Mouse (Mus musculus) heart, adult 2 months (tissue): ENCODE results near the gene Zfp458. TPM values are rescaled to one million over a fixed set of nuclear protein-coding genes. Genes with fewer than 3 reads are reported as not detected.

Source experiments
- DNase-seq, 2 experiments: peaks; one replicate each; pipeline ENCODE4 v3.0.0; 2021
- H3K27ac ChIP-seq: fragments of 200-600 bp; 2 replicates; pipeline ENCODE4 v1.8.1; 2022
- H3K27me3 ChIP-seq: fragments of 200-500 bp; 2 replicates; pipeline ENCODE4 v1.6.1; 2012; ENCODE audit warnings: mild to moderate bottlenecking, low read length, inconsistent platforms, mixed read lengths; ENCODE audit not compliant: control insufficient read depth, insufficient read depth
- H3K36me3 ChIP-seq: fragments of 200-500 bp; 2 replicates; pipeline ENCODE4 v1.6.1; 2012; ENCODE audit warnings: low read length, inconsistent platforms; ENCODE audit not compliant: control insufficient read depth, insufficient read depth
- H3K4me1 ChIP-seq: fragments of 200-500 bp; 2 replicates; pipeline ENCODE4 v1.6.1; 2011; ENCODE audit warnings: low read length; ENCODE audit not compliant: control insufficient read depth, insufficient read depth
- H3K4me3 ChIP-seq: fragments of 200-600 bp; 2 replicates; pipeline ENCODE4 v1.8.1; 2022
- H3K79me2 ChIP-seq: fragments of 200-500 bp; replicated peaks from 2 replicates; pipeline ENCODE4 v1.6.1; 2012; ENCODE audit warnings: mild to moderate bottlenecking, inconsistent platforms, low read length, moderate library complexity, mixed read lengths; ENCODE audit not compliant: control insufficient read depth, insufficient read depth
- H3K9ac ChIP-seq: fragments of 200-500 bp; 2 replicates; pipeline ENCODE4 v1.6.1; 2012; ENCODE audit warnings: low read depth, mild to moderate bottlenecking, control low read depth, inconsistent platforms, low read length, mixed read lengths
- CTCF ChIP-seq: fragments of 200-600 bp; IDR thresholded peaks from 2 replicates; pipeline ENCODE4 v1.8.1; 2022; ENCODE audit warnings: antibody characterized with exemption, mild to moderate bottlenecking, moderate library complexity
- EP300 ChIP-seq: fragments of 200-500 bp; IDR thresholded peaks from 2 replicates; pipeline ENCODE4 v1.6.1; 2011; ENCODE audit warnings: low read depth, low read length, control low read depth; ENCODE audit not compliant: insufficient read depth
- WGBS: fragments of 180-500 bp; shearing (Covaris S2); methylation state at CpG from one replicate; pipeline ENCODE4 v1.1.7; 2018; 5-methylcytosine and 5-hydroxymethylcytosine counted together
- intact Hi-C: fragments of 180-260 bp; cut with DNase I; formaldehyde crosslinking; loops from one replicate; pipeline ENCODE4 v1.15.1; 2025
- polyA plus RNA-seq: library from polyadenylated mRNA; depleted of rRNA; stranded (reverse); fragments of >200 nt; gene quantifications from 2 replicates; pipeline ENCODE4 v1.2.3, GENCODE M21; 2012; rRNA removed
- total RNA-seq, 2 experiments: library from RNA; stranded (reverse); gene quantifications; 2 replicates each; pipeline ENCODE4 v1.2.3; 2021

The Zfp458 gene
- total and polyA plus RNA-seq, 3 experiments: 0.25 to 2.3 (median 1.5) TPM

- DNase-seq: no peak
- H3K79me2 ChIP-seq: no peaks in the 10 kb centered on the region
- TF ChIP-seq CTCF (peak; percentile 22), EP300 (no peak)
- H3K27me3 ChIP-seq: no peaks in the 10 kb centered on the region
- no peak overlapping the region for H3K4me3 ChIP-seq
- intact Hi-C loops: no loop called here
- H3K27ac ChIP-seq: no peak overlapping the region
- no peaks in the 10 kb centered on the region for H3K4me1 ChIP-seq
- WGBS: 53% methylated on average over 4 of the region's 4 CpGs
- no peak overlapping the region for H3K9ac ChIP-seq
- no peaks in the 10 kb centered on the region for H3K36me3 ChIP-seq
These were observed 64.2 kb downstream of the Zfp458 start for GRCm38 (mm10) chr13:67214015-67214607.

Other genes starting within 250 kb of the Zfp458 start
- gene Zfp712, start 217.3 kb downstream of the Zfp458 start, total RNA-seq: 1 to 10 TPM; 1.5 to 1.6 TPM
- gene Zfp712, start 217.3 kb downstream of the Zfp458 start, polyA plus RNA-seq: 0.23 and 0.70 TPM in 2 replicates
- gene Zfp708, start 180.5 kb downstream of the Zfp458 start, total RNA-seq: 1 to 10 TPM; 1.1 to 1.2 TPM
- gene Zfp708, start 180.5 kb downstream of the Zfp458 start, polyA plus RNA-seq: 0.10 and 1.1 TPM in 2 replicates
- 1 to 10 TPM; 3.5 to 4.0 TPM for gene Gm28557, start 169.9 kb downstream of the Zfp458 start, total RNA-seq
- 1.2 and 2.0 TPM in 2 replicates for gene Gm28557, start 169.9 kb downstream of the Zfp458 start, polyA plus RNA-seq
- gene Rslcan18, start 162.2 kb downstream of the Zfp458 start, total RNA-seq: 1 to 10 TPM in 1 of 2 experiments, under 1 TPM in 1; 0.70 to 1.1 TPM
- gene Rslcan18, start 162.2 kb downstream of the Zfp458 start, polyA plus RNA-seq: 0.29 and 0.70 TPM in 2 replicates
- gene Zfp759, start 156.8 kb downstream of the Zfp458 start, total RNA-seq: 1 to 10 TPM; 4.0 to 8.2 TPM
- gene Zfp759, start 156.8 kb downstream of the Zfp458 start, polyA plus RNA-seq: 0.59 and 1.5 TPM in 2 replicates
- gene Rsl1, start 105.3 kb downstream of the Zfp458 start, total RNA-seq: 1 to 10 TPM; 3.0 to 3.4 TPM
- gene Rsl1, start 105.3 kb downstream of the Zfp458 start, polyA plus RNA-seq: 1.5 and 2.5 TPM in 2 replicates
- 1 to 10 TPM in 1 of 2 experiments, under 1 TPM in 1; 0.66 to 1.1 TPM for gene Zfp455, start 84.0 kb downstream of the Zfp458 start, total RNA-seq
- gene Zfp455, start 84.0 kb downstream of the Zfp458 start, polyA plus RNA-seq: 0.33 and 0.35 TPM in 2 replicates
- 1 to 10 TPM; 2.8 to 3.2 TPM for gene Zfp457, start 28.0 kb upstream of the Zfp458 start, total RNA-seq
- gene Zfp457, start 28.0 kb upstream of the Zfp458 start, polyA plus RNA-seq: 1.0 and 2.6 TPM in 2 replicates
- 1 to 10 TPM; 2.2 to 2.3 TPM for gene Zfp595, start 54.1 kb upstream of the Zfp458 start, total RNA-seq
- gene Zfp595, start 54.1 kb upstream of the Zfp458 start, polyA plus RNA-seq: 0.66 and 1.1 TPM in 2 replicates
- 1 to 10 TPM in 1 of 2 experiments, under 1 TPM in 1; 0.89 to 1.6 TPM for gene Gm28044, start 82.1 kb upstream of the Zfp458 start, total RNA-seq
- gene Gm28044, start 82.1 kb upstream of the Zfp458 start, polyA plus RNA-seq: 1.1 TPM in 1 of 2 replicates, not detected in the other
- 1 to 10 TPM in 1 of 2 experiments, under 1 TPM in 1; 0.86 to 1.0 TPM for gene Zfp953, start 82.1 kb upstream of the Zfp458 start, total RNA-seq
- 0.25 and 0.59 TPM in 2 replicates for gene Zfp953, start 82.1 kb upstream of the Zfp458 start, polyA plus RNA-seq
- 1 to 10 TPM; 1.4 to 1.7 TPM for gene Gm28041, start 97.3 kb upstream of the Zfp458 start, total RNA-seq
- gene Gm28041, start 97.3 kb upstream of the Zfp458 start, polyA plus RNA-seq: 0.56 TPM in 1 of 2 replicates, not detected in the other
- 1 to 10 TPM in 1 of 2 experiments, under 1 TPM in 1; 0.57 to 1.1 TPM for gene Zfp456, start 97.3 kb upstream of the Zfp458 start, total RNA-seq
- gene Zfp456, start 97.3 kb upstream of the Zfp458 start, polyA plus RNA-seq: 0.12 and 0.47 TPM in 2 replicates
- gene Zfp429, start 121.4 kb upstream of the Zfp458 start, total RNA-seq: 1 to 10 TPM; 1.4 to 2.1 TPM
- gene Zfp429, start 121.4 kb upstream of the Zfp458 start, polyA plus RNA-seq: 0.66 and 3.4 TPM in 2 replicates
- under 1 TPM; 0.13 to 0.52 TPM for gene Zfp459, start 143.0 kb upstream of the Zfp458 start, total RNA-seq
- gene Zfp459, start 143.0 kb upstream of the Zfp458 start, polyA plus RNA-seq: 0.12 and 0.14 TPM in 2 replicates
- 1 to 10 TPM; 8.0 to 9.8 TPM for gene Zfp874a, start 173.2 kb upstream of the Zfp458 start, total RNA-seq
- gene Zfp874a, start 173.2 kb upstream of the Zfp458 start, polyA plus RNA-seq: 1.9 and 5.3 TPM in 2 replicates
- gene Zfp874b, start 205.8 kb upstream of the Zfp458 start, total RNA-seq: 10 to 100 TPM; 16.7 to 17.4 TPM
- gene Zfp874b, start 205.8 kb upstream of the Zfp458 start, polyA plus RNA-seq: 2.5 and 7.9 TPM in 2 replicates
- gene Zfp58, start 222.1 kb upstream of the Zfp458 start, total RNA-seq: 1 to 10 TPM; 3.7 to 4.4 TPM
- gene Zfp58, start 222.1 kb upstream of the Zfp458 start, polyA plus RNA-seq: 0.80 and 1.8 TPM in 2 replicates
- not detected for gene Gm26965, start 247.7 kb upstream of the Zfp458 start, total RNA-seq
- not detected in 2 replicates for gene Gm26965, start 247.7 kb upstream of the Zfp458 start, polyA plus RNA-seq
- gene Zfp87, start 247.7 kb upstream of the Zfp458 start, total RNA-seq: 1 to 10 TPM; 8.4 to 8.6 TPM
- gene Zfp87, start 247.7 kb upstream of the Zfp458 start, polyA plus RNA-seq: 9.2 and 18.7 TPM in 2 replicates